Mouse (Mus musculus) liver, embryonic 11.5 days (tissue): ENCODE results near the gene Pelp1. TPM values are rescaled to one million over a fixed set of nuclear protein-coding genes. Genes with fewer than 3 reads are reported as not detected.
A peak's percentile ranks its signal among the peaks of the same experiment; 100 is the strongest.

Source experiments
- ATAC-seq: fragments of 200-750 bp; cut with Nextera tagmentation; replicated peaks from 2 replicates; pipeline ENCODE4 v1.8.0; 2017; ENCODE audit warnings: moderate number of reproducible peaks, mild to moderate bottlenecking, moderate TSS enrichment, moderate library complexity; ENCODE audit not compliant: low FRiP score
- DNase-seq: peaks from one replicate; pipeline ENCODE4 v3.0.0-alpha.2; 2017; ENCODE audit warnings: low spot score
- H3K27ac ChIP-seq: fragments of 300-500 bp; sonication (generic); 2 replicates; pipeline ENCODE4 v1.5.1; 2014; ENCODE audit warnings: mild to moderate bottlenecking, low read depth, low read length, control low read depth
- H3K27me3 ChIP-seq: fragments of 300-500 bp; sonication (generic); replicated peaks from 2 replicates; pipeline ENCODE4 v1.6.1; 2014; ENCODE audit warnings: low read length, mixed read lengths; ENCODE audit not compliant: control insufficient read depth, insufficient read depth
- H3K36me3 ChIP-seq: fragments of 300-500 bp; sonication (generic); 2 replicates; pipeline ENCODE4 v1.6.1; 2014; ENCODE audit warnings: mild to moderate bottlenecking, low read length, moderate library complexity, mixed read lengths; ENCODE audit not compliant: control insufficient read depth, insufficient read depth
- H3K4me1 ChIP-seq: fragments of 300-500 bp; sonication (generic); replicated peaks from 2 replicates; pipeline ENCODE4 v1.6.1; 2014; ENCODE audit warnings: low read length, mixed read lengths; ENCODE audit not compliant: control insufficient read depth, insufficient read depth
- H3K4me2 ChIP-seq: fragments of 300-500 bp; sonication (generic); 2 replicates; pipeline ENCODE4 v1.6.1; 2014; ENCODE audit warnings: mild to moderate bottlenecking, control low read depth, moderate library complexity
- H3K4me3 ChIP-seq: fragments of 300-500 bp; sonication (generic); 2 replicates; pipeline ENCODE4 v1.5.1; 2014; ENCODE audit warnings: low read depth, low read length, control low read depth
- H3K9ac ChIP-seq: fragments of 300-500 bp; sonication (generic); 2 replicates; pipeline ENCODE4 v1.6.1; 2014; ENCODE audit warnings: low read depth, low read length, control low read depth
- H3K9me3 ChIP-seq: fragments of 300-500 bp; sonication (generic); 2 replicates; pipeline ENCODE4 v1.6.1; 2016; ENCODE audit warnings: low read length, inconsistent platforms, mixed read lengths; ENCODE audit not compliant: control insufficient read depth
- WGBS: fragments of 180-500 bp; shearing (Covaris S2); extraction: QIAGEN DNeasy Blood & Tissue Kit; methylation state at CpG from one replicate; pipeline ENCODE4 v1.1.7; 2014; 5-methylcytosine and 5-hydroxymethylcytosine counted together
- polyA plus RNA-seq: library from polyadenylated mRNA; unstranded; fragments of >200 nt; fragmentation: Nextera tagmentation; extraction: Ambion mirVana; gene quantifications from 2 replicates; pipeline ENCODE4 v1.2.1, GENCODE M21; 2014

The Pelp1 gene
- polyA plus RNA-seq, 1 experiment from 2014 or later = 48.5 TPM

DNA sequence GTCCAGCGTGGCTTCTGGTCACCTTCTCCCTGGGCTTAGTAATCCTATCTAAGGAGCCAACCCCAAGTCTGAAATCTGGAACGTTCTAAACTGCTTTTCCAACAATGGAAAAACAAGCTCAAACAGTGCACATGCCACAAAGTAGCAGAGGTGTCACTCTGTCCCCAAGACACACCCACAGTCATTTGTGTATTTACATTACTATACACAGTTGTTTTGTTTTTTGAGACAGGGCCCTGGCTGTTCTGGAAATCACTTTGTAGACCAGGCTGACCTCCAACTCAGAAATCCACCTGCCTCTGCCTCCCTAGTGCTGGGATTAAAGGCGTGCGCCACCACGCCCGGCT is 439 bp upstream of the Pelp1 start:
- H3K4me3 ChIP-seq = peak overlapping the region; percentile 96
- peak overlapping the region; percentile 97 for H3K9ac ChIP-seq
- peak overlapping the region; percentile 69 for H3K27ac ChIP-seq
- no peaks in the 10 kb centered on the region for H3K9me3 ChIP-seq
- no peak for DNase-seq
- peaks cover 19% of the 10 kb centered on the region for H3K4me1 ChIP-seq
- WGBS = 53% methylated on average over 6 of the region's 6 CpGs
- peak overlapping the region; percentile 80 for H3K4me2 ChIP-seq
- peaks cover 3% of the 10 kb centered on the region; the same call in 1 of the 2 replicates for H3K36me3 ChIP-seq
- peak; percentile 39; the same call in 1 of the 2 replicates for ATAC-seq
- no peaks in the 10 kb centered on the region; the same call in 1 of the 2 replicates for H3K27me3 ChIP-seq

DNA sequence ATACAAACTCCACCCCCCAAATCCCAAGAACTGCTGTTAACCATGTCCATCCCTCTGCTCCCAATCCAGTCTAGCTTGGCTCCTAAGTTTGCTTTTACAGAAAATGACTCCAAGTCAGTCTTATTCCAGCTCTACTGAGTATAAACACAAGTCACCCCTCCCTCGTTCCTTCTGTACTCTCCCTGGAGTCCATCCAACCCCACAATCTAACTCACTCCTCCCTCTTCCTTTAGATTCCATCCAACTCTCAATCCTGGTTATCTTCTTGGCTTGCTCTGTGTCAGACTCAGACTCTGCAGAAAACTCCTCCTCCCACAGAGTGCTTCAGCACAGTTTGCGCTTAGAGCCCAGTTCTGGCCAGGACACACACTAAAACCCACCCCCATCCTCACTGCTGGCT is 6.2 kb downstream of the Pelp1 start:
- Histone ChIP-seq H3K27me3 (no peaks in the 10 kb centered on the region), H3K36me3 (peaks cover 31% of the 10 kb centered on the region), H3K27ac (no peak overlapping the region), H3K4me1 (peaks cover 10% of the 10 kb centered on the region), H3K4me2 (peak overlapping the region; percentile 8; the same call in 1 of the 2 replicates), H3K9ac (no peak overlapping the region), H3K9me3 (no peaks in the 10 kb centered on the region), H3K4me3 (no peak overlapping the region)
- ATAC-seq (no peak), DNase-seq (no peak)
- WGBS = 75% methylated on average over 2 of the region's 2 CpGs

DNA sequence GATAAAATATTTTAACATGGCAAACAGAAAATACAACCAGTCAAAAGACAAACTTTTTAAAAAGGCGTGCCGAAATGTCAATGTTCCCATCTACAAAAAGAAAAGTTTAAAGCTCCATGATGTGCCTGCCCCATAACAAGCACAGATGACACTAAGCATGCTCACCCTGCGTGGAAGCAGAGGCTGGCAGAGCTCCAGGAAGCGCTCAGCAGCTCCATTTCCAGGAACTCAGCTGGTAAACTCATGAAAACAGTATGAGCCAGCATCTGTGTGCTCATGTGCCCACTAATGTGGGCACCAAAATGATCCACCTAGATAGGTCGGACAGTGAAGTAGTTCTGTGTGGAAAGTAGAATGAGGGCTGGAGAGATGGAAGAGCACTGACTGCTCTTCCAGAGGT is 20.4 kb downstream of the Pelp1 start:
- DNase-seq = peak; percentile 21
- H3K4me2 ChIP-seq = no peak overlapping the region

DNA sequence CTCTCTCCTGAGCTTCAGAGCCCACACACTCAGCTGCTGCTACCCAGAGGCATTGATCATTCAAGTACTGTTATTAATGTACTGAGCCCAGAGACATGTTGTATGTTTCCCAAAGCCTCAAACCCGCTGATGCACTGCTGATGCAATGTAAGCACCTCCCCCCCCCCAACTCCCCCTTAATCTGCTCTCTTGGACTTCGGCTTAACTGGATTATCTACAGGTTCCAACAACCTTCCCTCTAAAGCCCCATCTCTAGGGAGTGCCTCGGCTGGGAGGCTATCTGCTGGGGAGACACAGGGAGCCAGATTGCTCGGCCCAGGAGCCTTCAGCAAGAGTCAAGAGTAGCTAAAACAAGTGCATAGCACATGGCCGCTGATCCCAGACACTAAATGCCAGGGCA is 22.4 kb downstream of the Pelp1 start:
- H3K27ac ChIP-seq = no peak overlapping the region
- 75% methylated on average over 5 of the region's 5 CpGs for WGBS

More for the DNA sequence above, 20.4 kb downstream of the Pelp1 start:
- H3K4me3 ChIP-seq = no peak overlapping the region
- no peak for ATAC-seq
- H3K27me3 ChIP-seq = no peaks in the 10 kb centered on the region
- WGBS = 87% methylated on average over 5 of the region's 5 CpGs
- no peaks in the 10 kb centered on the region for H3K9me3 ChIP-seq
- H3K9ac ChIP-seq = no peak overlapping the region
- H3K36me3 ChIP-seq = peaks cover 14% of the 10 kb centered on the region
- H3K4me1 ChIP-seq = no peaks in the 10 kb centered on the region
- no peak overlapping the region for H3K27ac ChIP-seq

DNA sequence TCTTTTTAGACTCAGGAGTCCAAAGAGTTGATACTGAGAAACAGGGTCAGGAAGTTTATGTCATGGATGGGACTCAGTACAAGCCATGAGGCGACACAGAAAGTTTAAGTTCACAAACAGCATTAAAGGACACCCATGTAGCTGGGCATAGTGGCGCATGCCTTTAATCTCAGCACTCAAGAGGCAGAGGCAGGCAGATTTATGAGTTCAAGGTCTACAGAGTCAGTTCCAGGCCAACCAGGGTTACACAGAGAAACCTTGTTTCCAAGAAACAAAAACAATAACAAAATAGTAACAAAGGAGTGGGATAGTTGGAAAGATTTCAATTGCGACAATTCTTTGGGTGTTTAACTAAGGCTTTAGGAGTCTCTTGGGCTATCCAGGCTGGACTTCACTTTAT is 25.7 kb downstream of the Pelp1 start:
- Histone ChIP-seq H3K36me3 (no peaks in the 10 kb centered on the region), H3K4me3 (no peak overlapping the region), H3K4me1 (no peaks in the 10 kb centered on the region), H3K27me3 (no peaks in the 10 kb centered on the region), H3K27ac (no peak overlapping the region), H3K9ac (no peak overlapping the region), H3K4me2 (no peak overlapping the region), H3K9me3 (no peaks in the 10 kb centered on the region)
- DNase-seq (no peak), ATAC-seq (no peak)
- 87% methylated on average over 3 of the region's 3 CpGs for WGBS

More for the DNA sequence above, 22.4 kb downstream of the Pelp1 start:
- Histone ChIP-seq H3K4me3 (no peak overlapping the region), H3K36me3 (0 out of 2 replicates have a peak, but pooled peaks cover 2% of the 10 kb centered on the region), H3K4me1 (no peaks in the 10 kb centered on the region), H3K4me2 (no peak overlapping the region), H3K9ac (no peak overlapping the region), H3K9me3 (no peaks in the 10 kb centered on the region), H3K27me3 (no peaks in the 10 kb centered on the region)
- no peak for ATAC-seq
- peak; percentile 29 for DNase-seq

DNA sequence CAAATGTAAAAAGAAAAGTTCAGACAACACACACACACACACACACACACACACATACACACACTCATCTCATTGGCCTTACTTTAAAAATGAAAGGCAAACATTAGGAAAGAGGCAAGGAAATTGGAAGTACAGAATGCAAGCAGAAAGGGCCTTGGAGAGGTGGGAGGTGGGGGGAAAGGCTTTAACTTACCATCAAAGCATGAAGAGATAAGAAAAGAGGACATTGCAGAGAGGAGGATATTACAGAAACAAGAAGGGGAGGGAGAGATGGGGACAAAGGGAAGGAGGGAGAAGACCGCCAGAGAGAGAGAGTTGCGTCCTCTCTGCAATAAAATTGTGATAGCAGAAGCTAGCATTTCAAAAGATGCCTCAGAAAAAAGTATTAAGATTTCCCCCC is 28.5 kb downstream of the Pelp1 start:
- peak; percentile 8 for DNase-seq
- H3K36me3 ChIP-seq = no peaks in the 10 kb centered on the region
- H3K4me3 ChIP-seq = no peak overlapping the region
- H3K4me2 ChIP-seq = no peak overlapping the region
- H3K27ac ChIP-seq = no peak overlapping the region
- ATAC-seq = no peak
- no peaks in the 10 kb centered on the region for H3K27me3 ChIP-seq
- 64% methylated on average over 2 of the region's 2 CpGs for WGBS
- no peak overlapping the region for H3K9ac ChIP-seq
- no peaks in the 10 kb centered on the region for H3K9me3 ChIP-seq
- no peaks in the 10 kb centered on the region for H3K4me1 ChIP-seq

DNA sequence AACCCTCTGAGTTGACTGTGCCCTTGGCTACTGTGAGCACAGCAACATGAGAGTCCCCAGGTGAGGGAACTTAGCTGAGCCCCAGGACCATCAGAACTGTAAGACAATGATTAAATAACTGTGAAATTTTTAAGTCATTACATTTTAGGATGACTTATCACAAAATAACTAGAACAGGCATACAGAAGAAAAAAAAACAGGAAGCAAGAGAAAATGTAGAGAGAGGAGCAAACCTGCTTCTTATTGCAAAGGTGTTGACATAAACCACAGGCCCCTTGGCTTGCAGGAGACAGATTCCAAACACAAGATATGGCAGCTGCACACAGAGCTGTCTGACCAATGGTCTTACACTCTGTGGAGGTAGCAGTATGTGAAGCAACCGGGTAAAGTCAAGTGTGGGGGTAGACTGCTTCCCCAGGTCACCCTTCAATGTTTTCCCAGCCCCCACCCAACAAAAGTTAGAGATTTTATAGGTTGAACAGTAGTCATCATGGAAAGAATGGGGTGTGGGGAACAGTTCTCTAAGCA is 29.3 kb downstream of the Pelp1 start:
- H3K27ac ChIP-seq = no peak overlapping the region
- 42% methylated on average over 1 of the region's 1 CpGs for WGBS
- H3K9me3 ChIP-seq = no peaks in the 10 kb centered on the region
- H3K36me3 ChIP-seq = no peaks in the 10 kb centered on the region
- DNase-seq = peak; percentile 17
- H3K4me3 ChIP-seq = no peak overlapping the region
- no peaks in the 10 kb centered on the region for H3K27me3 ChIP-seq
- no peak for ATAC-seq
- no peak overlapping the region for H3K9ac ChIP-seq
- H3K4me2 ChIP-seq = no peak overlapping the region
- no peaks in the 10 kb centered on the region for H3K4me1 ChIP-seq

DNA sequence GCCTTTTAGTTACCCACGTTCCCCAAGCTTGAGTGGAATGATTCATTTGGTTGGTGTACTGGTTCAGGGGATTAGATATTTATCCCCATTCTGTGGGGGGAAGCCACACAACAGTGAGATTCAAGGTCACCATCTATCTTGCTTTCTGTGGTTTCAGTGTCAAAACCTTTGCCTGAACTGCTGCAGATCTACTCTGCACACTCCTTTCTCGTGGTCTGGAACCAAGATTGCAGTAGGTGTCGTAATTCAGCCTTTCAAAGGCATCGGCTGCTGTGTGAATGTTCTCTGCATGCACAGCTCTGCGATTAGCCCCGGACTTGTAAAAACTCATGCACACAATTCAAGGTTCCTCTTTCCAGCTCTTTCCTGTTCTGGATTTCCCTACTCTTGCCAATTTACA is 33.8 kb downstream of the Pelp1 start:
- H3K27ac ChIP-seq = no peak overlapping the region
- 46% methylated on average over 6 of the region's 6 CpGs for WGBS
- H3K4me3 ChIP-seq = no peak overlapping the region
- no peaks in the 10 kb centered on the region for H3K4me1 ChIP-seq
- H3K4me2 ChIP-seq = no peak overlapping the region
- DNase-seq = peak; percentile 22
- no peaks in the 10 kb centered on the region for H3K9me3 ChIP-seq
- no peaks in the 10 kb centered on the region; the same call in 1 of the 2 replicates for H3K27me3 ChIP-seq
- no peaks in the 10 kb centered on the region for H3K36me3 ChIP-seq
- H3K9ac ChIP-seq = no peak overlapping the region
- ATAC-seq = no peak

DNA sequence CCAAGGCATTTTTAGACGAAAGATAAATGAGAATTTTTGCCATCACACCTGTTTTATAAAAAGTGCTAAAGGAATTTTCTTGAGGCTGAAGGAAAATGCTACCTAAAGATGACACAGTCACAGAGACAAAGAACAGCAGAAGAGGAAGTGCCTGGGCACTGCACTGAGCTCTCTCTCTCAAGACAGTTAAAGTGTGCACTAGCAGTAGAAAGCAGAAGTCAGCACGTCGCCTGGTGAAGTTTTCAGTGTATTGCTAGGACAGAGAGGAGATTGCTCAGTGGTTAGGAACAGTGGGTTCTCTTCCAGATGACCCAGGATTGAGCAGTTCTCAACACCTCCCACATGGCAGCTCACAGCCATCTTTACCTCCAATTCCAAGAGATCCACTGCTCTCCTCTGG is 35.5 kb downstream of the Pelp1 start:
- Histone ChIP-seq H3K4me3 (no peak overlapping the region), H3K4me1 (no peaks in the 10 kb centered on the region), H3K9ac (no peak overlapping the region), H3K36me3 (no peaks in the 10 kb centered on the region), H3K4me2 (no peak overlapping the region), H3K9me3 (no peaks in the 10 kb centered on the region), H3K27ac (no peak overlapping the region), H3K27me3 (no peaks in the 10 kb centered on the region; the same call in 1 of the 2 replicates)
- DNase-seq (peak; percentile 28), ATAC-seq (no peak)
- WGBS = 40% methylated on average over 3 of the region's 3 CpGs
